Mouse (Mus musculus) E14TG2a.4 (cell line): Measurements from ENCODE around the gene Eif3b.

Experiments used
- CTCF ChIP-seq: conservative IDR thresholded peaks from 2 replicates; pipeline ENCODE4 v1.5.1; 2014; ENCODE audit warnings: low read length
- NANOG ChIP-seq: IDR thresholded peaks from 2 replicates; pipeline ENCODE4 v1.6.1; 2014; ENCODE audit warnings: borderline replicate concordance, low read length, mixed read lengths
- POU5F1 ChIP-seq: IDR thresholded peaks from 2 replicates; pipeline ENCODE4 v1.6.1; 2014; ENCODE audit warnings: low read length, borderline replicate concordance

GRCm38 (mm10) chr5:140371671-140372070 lies 47.5 kb upstream of the Eif3b start:
- no peak for TF ChIP-seq CTCF
- no peak for TF ChIP-seq NANOG
- no peak for TF ChIP-seq POU5F1
